Mouse (Mus musculus): Measurements from ENCODE around the gene Phf24.
A peak's percentile ranks its signal among the peaks of the same experiment; 100 is the strongest.

DNA sequence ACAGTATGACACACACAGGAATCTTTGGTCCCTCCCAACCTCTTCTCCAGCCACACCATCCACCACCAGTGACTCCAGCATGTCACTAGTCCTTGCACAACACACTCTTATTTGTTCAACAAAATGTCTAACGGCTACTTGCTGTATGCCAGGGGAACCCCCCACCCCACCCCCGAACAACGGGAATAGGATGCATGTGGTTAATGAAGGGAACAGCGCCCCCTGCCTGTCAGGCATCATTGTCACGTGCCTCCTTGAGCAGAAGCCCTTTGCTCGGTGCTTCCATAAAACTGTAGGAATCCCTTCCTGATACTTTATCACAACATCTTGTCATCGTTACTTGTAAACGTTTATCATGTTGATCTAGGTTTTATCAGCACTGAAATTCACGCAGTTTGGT is 14.3 kb upstream of the Phf24 start:
- peak; percentile 63 for TF ChIP-seq CTCF (IDR thresholded peaks at IDR 0.05; ENCODE audit: low read depth, low read length)
- TF ChIP-seq POLR2A (IDR thresholded peaks at IDR 0.05; ENCODE audit: extremely low read depth, insufficient read depth, low read length) = no peak

Measured in liver, adult 2 months (tissue).